21 mouse cellular contexts compared by ENCODE assay signal in genomic region chr19:47513618-47513897, GRCm38 (mm10). TPM values are rescaled to one million over a fixed set of nuclear protein-coding genes. Genes with fewer than 3 reads are reported as not detected.
DNase-seq lines count a peak whose midpoint lies in the region; ATAC-seq and TF ChIP-seq lines count a peak whose summit lies in the region.
"Had no signal": no experiment of that assay in that cellular context is flagged by ENCODE, and none has a peak within 500 bp of the region (broad histone marks: within the 10 kb centered on the region; RNA-seq: fewer than 3 reads in every experiment).

No protein-coding gene starts in this region.

- no peaks in the 10 kb centered on the region for H3K9me3 ChIP-seq in lung, postnatal 0 days (ENCODE audit: low read length)
- H3K9me3 ChIP-seq in heart, postnatal 0 days (replicated peaks; ENCODE audit: control insufficient read depth, low read length) = no peaks in the 10 kb centered on the region
- no peaks in the 10 kb centered on the region for H3K9me3 ChIP-seq in forebrain, postnatal 0 days (ENCODE audit: low read length)
- no peaks in the 10 kb centered on the region for H3K9me3 ChIP-seq in midbrain, embryonic 10.5 days (replicated peaks)
- H3K9me3 ChIP-seq: forebrain, embryonic 13.5 days; lung, embryonic 15.5 days; megakaryocyte, embryonic 14.5 days had no signal

- no peak for TF ChIP-seq CTCF in lung, postnatal 0 days (IDR thresholded peaks at IDR 0.05)
- TF ChIP-seq CTCF in heart, postnatal 0 days (IDR thresholded peaks at IDR 0.05; ENCODE audit: low read depth) = no peak
- no peak for TF ChIP-seq CTCF in forebrain, postnatal 0 days (IDR thresholded peaks at IDR 0.05; ENCODE audit: low read depth)

- peaks cover 12% of the 10 kb centered on the region for H3K4me1 ChIP-seq in lung, postnatal 0 days (ENCODE audit: insufficient read depth, low read depth, low read length)
- peaks cover 44% of the 10 kb centered on the region for H3K4me1 ChIP-seq in heart, postnatal 0 days (ENCODE audit: control insufficient read depth, insufficient read depth)
- H3K4me1 ChIP-seq in forebrain, postnatal 0 days (ENCODE audit: insufficient read depth) = no peaks in the 10 kb centered on the region
- H3K4me1 ChIP-seq in midbrain, embryonic 10.5 days = peaks cover 28% of the 10 kb centered on the region

- H3K27me3 ChIP-seq in lung, postnatal 0 days (replicated peaks; ENCODE audit: insufficient read depth, low read length) = no peaks in the 10 kb centered on the region
- H3K27me3 ChIP-seq in heart, postnatal 0 days (ENCODE audit: control insufficient read depth, insufficient read depth, low read length) = no peaks in the 10 kb centered on the region
- no peaks in the 10 kb centered on the region for H3K27me3 ChIP-seq in forebrain, postnatal 0 days (ENCODE audit: insufficient read depth, low read length)
- no peaks in the 10 kb centered on the region for H3K27me3 ChIP-seq in midbrain, embryonic 10.5 days (ENCODE audit: low read depth, poor library complexity, severe bottlenecking)
- H3K27me3 ChIP-seq: forebrain, embryonic 13.5 days; lung, embryonic 15.5 days; megakaryocyte, embryonic 14.5 days had no signal

- no peak overlapping the region for H3K9ac ChIP-seq in lung, postnatal 0 days (replicated peaks; ENCODE audit: low read depth)
- H3K9ac ChIP-seq in heart, postnatal 0 days (replicated peaks; ENCODE audit: low read depth, low read length) = no peak overlapping the region
- H3K9ac ChIP-seq in forebrain, postnatal 0 days = no peak overlapping the region
- H3K9ac ChIP-seq: forebrain, embryonic 13.5 days; liver, embryonic 14.5 days; lung, embryonic 15.5 days had no signal

- WGBS in lung, postnatal 0 days = 63% methylated on average over 4 of the region's 4 CpGs
- WGBS in heart, postnatal 0 days = 33% methylated on average over 4 of the region's 4 CpGs
- 83% methylated on average over 4 of the region's 4 CpGs for WGBS in forebrain, postnatal 0 days
- WGBS in midbrain, embryonic 10.5 days = 81% methylated on average over 4 of the region's 4 CpGs

- peak overlapping the region; percentile 84; the same call in 1 of the 2 replicates for H3K27ac ChIP-seq in lung, postnatal 0 days (ENCODE audit: low read length)
- H3K27ac ChIP-seq in heart, postnatal 0 days (ENCODE audit: low read depth) = peak overlapping the region; percentile 75
- no peak overlapping the region for H3K27ac ChIP-seq in forebrain, postnatal 0 days (ENCODE audit: low read depth, low read length)
- no peak overlapping the region for H3K27ac ChIP-seq in midbrain, embryonic 10.5 days (replicated peaks)
- H3K27ac ChIP-seq: forebrain, embryonic 13.5 days; left cerebral cortex, adult 2 months; liver, embryonic 14.5 days had no signal

- no peak for TF ChIP-seq EP300 in lung, postnatal 0 days (IDR thresholded peaks at IDR 0.05)
- TF ChIP-seq EP300 in heart, postnatal 0 days (IDR thresholded peaks at IDR 0.05; ENCODE audit: low read depth) = no peak

- no peak overlapping the region for H3K4me3 ChIP-seq in lung, postnatal 0 days (ENCODE audit: low read depth, low read length)
- no peak overlapping the region for H3K4me3 ChIP-seq in heart, postnatal 0 days (ENCODE audit: low read depth, low read length)
- H3K4me3 ChIP-seq in forebrain, postnatal 0 days (ENCODE audit: low read depth, low read length) = no peak overlapping the region
- no peak overlapping the region for H3K4me3 ChIP-seq in midbrain, embryonic 10.5 days
- H3K4me3 ChIP-seq: forebrain, embryonic 13.5 days; left cerebral cortex, adult 2 months; lung, embryonic 15.5 days; megakaryocyte, embryonic 14.5 days had no signal

- H3K4me2 ChIP-seq in lung, postnatal 0 days (replicated peaks; ENCODE audit: low read depth, low read length) = peak overlapping the region; percentile 27; the same call in 1 of the 2 replicates
- no peak overlapping the region for H3K4me2 ChIP-seq in heart, postnatal 0 days (ENCODE audit: low read depth, low read length)
- H3K4me2 ChIP-seq in forebrain, postnatal 0 days (ENCODE audit: low read depth) = no peak overlapping the region
- H3K4me2 ChIP-seq: forebrain, embryonic 13.5 days; lung, embryonic 15.5 days had no signal

- ATAC-seq in lung, postnatal 0 days = no peak
- ATAC-seq in heart, postnatal 0 days (ENCODE audit: insufficient read depth, low read depth) = peak; percentile 60
- ATAC-seq in forebrain, postnatal 0 days = no peak
- ATAC-seq: forebrain, embryonic 13.5 days had no signal

- DNase-seq in kidney, adult 11 months = peak; percentile 31
- DNase-seq in kidney, postnatal 10 days = no peak
- DNase-seq in lung, postnatal 0 days (ENCODE audit: low spot score) = no peak
- DNase-seq in lung, postnatal 4 days = no peak
- DNase-seq in heart, postnatal 0 days (ENCODE audit: low spot score) = peak; percentile 71
- DNase-seq in forebrain, postnatal 0 days = no peak
- no peak for DNase-seq in midbrain, embryonic 10.5 days (ENCODE audit: low spot score)
- no peak for DNase-seq in spleen, postnatal 4 days (ENCODE audit: low spot score in 2 of 2)
- DNase-seq: adrenal gland, postnatal 25 days; cerebellum, adult 9-10 months; kidney, adult 8-10 months; layer of hippocampus, adult 9-11 months; midbrain, embryonic 14.5 days; right cerebral cortex, postnatal 14 days; thymus, adult 2 months; thymus, postnatal 4 days had no signal

- H3K36me3 ChIP-seq in lung, postnatal 0 days (ENCODE audit: insufficient read depth, low read length) = 0 out of 2 replicates have a peak, but pooled peaks cover 2% of the 10 kb centered on the region
- H3K36me3 ChIP-seq in heart, postnatal 0 days (replicated peaks; ENCODE audit: control insufficient read depth, insufficient read depth, low read length) = 0 out of 2 replicates have a peak, but pooled peaks cover 12% of the 10 kb centered on the region
- H3K36me3 ChIP-seq in forebrain, postnatal 0 days (ENCODE audit: insufficient read depth) = peaks cover 22% of the 10 kb centered on the region; the same call in 1 of the 2 replicates
- H3K36me3 ChIP-seq in midbrain, embryonic 10.5 days = peaks cover 70% of the 10 kb centered on the region

RNA-seq across cellular contexts. Expression of gene Stn1, which starts 23.7 kb away (rescaled TPM):
- polyA plus RNA-seq in lung, postnatal 0 days (2015; fragmentation: Nextera tagmentation; extraction: Ambion mirVana) = 28.6 and 30.9 TPM in 2 replicates
- 26.1 and 71.6 TPM in 2 replicates for total RNA-seq in heart, postnatal 0 days (2014; rRNA removed; ENCODE audit: low replicate concordance)
- polyA plus RNA-seq in heart, postnatal 0 days (2015; fragmentation: Nextera tagmentation; extraction: Ambion mirVana) = 20.1 and 21.6 TPM in 2 replicates
- 17.1 and 19.6 TPM in 2 replicates for total RNA-seq in forebrain, postnatal 0 days (2014; rRNA removed)
- polyA plus RNA-seq in forebrain, postnatal 0 days (2015; fragmentation: Nextera tagmentation; extraction: Ambion mirVana) = 20.9 and 22.7 TPM in 2 replicates
- 52.5 and 63.4 TPM in 2 replicates for polyA plus RNA-seq in midbrain, embryonic 10.5 days (2016; fragmentation: Nextera tagmentation; extraction: Ambion mirVana)

RNA-seq across cellular contexts. Expression of gene Sh3pxd2a, which starts 49.4 kb away (rescaled TPM):
- 5.6 and 6.4 TPM in 2 replicates for polyA plus RNA-seq in lung, postnatal 0 days (2015; fragmentation: Nextera tagmentation; extraction: Ambion mirVana)
- total RNA-seq in heart, postnatal 0 days (2014; rRNA removed; ENCODE audit: low replicate concordance) = 45.0 and 47.2 TPM in 2 replicates
- 2.9 and 3.4 TPM in 2 replicates for polyA plus RNA-seq in heart, postnatal 0 days (2015; fragmentation: Nextera tagmentation; extraction: Ambion mirVana)
- 16.1 and 20.8 TPM in 2 replicates for total RNA-seq in forebrain, postnatal 0 days (2014; rRNA removed)
- polyA plus RNA-seq in forebrain, postnatal 0 days (2015; fragmentation: Nextera tagmentation; extraction: Ambion mirVana) = 0.98 and 1.2 TPM in 2 replicates
- polyA plus RNA-seq in midbrain, embryonic 10.5 days (2016; fragmentation: Nextera tagmentation; extraction: Ambion mirVana) = 1.7 TPM in 2 replicates

Comparison
In these comparisons a context has a peak if more than half of its experiments do, and no peak if none do; other contexts are left out.
1. DNase-seq: peak in kidney, adult 11 months (single experiment) and heart, postnatal 0 days (single experiment); none in kidney, postnatal 10 days (single experiment), lung, postnatal 0 days (single experiment), lung, postnatal 4 days (0 of 2), forebrain, postnatal 0 days (single experiment), midbrain, embryonic 10.5 days (single experiment) and spleen, postnatal 4 days (0 of 2).
2. H3K27ac ChIP-seq: peak in lung, postnatal 0 days (single experiment) and heart, postnatal 0 days (single experiment); none in forebrain, postnatal 0 days (single experiment) and midbrain, embryonic 10.5 days (single experiment).